Mouse (Mus musculus): ENCODE data around the gene Gm44. TPM values are rescaled to one million over a fixed set of nuclear protein-coding genes. Genes with fewer than 3 reads are reported as not detected.
"Not testable (repeated sequence)": the region's sequence is repeated elsewhere in the genome, so short reads cannot be mapped to it uniquely, and the experiment has no call there.

Gm44 gene
- polyA plus RNA-seq (2012; rRNA removed): not detected in 2 replicates
- polyA plus RNA-seq (2014; fragmentation: Nextera tagmentation; extraction: Ambion mirVana): not detected in 2 replicates

DNA sequence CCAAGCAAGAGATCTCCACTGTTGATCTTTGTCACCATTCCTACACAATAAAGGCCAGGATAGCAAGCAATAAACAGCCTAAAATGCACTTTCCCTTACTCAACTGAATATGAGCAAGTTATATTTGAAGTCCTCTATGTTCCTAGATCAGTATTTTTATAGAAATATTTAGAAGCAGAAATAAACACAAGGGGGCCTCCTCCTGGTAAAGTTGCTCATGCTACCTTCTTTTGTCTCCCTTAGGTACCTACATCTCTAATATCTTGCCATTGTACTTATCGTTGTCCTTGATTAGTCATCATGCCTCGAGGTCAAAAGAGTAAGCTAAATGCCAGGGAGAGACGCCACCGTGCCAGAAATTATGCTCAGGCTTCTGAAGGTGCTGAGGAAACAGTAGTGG, at the start of gene Gm44:
Gene Gm44 (plus strand): TSS at position 301 of the 400 bp plus-strand sequence.
- Histone ChIP-seq H3K4me1 (replicated peaks; ENCODE audit: control insufficient read depth in 2 of 2, insufficient read depth in 2 of 2, low read length in 1 of 2) (no peaks in the 10 kb centered on the region), H3K9me3 (ENCODE audit: control insufficient read depth, low read length) (no peaks in the 10 kb centered on the region), H3K9ac (replicated peaks) (no peak within 1 kb of the TSS), H3K4me3 (ENCODE audit: insufficient read depth in 1 of 2, low read depth in 2 of 2, low read length in 2 of 2) (no peak within 1 kb of the TSS), H3K4me2 (ENCODE audit: low read depth) (no peak within 1 kb of the TSS), H3K27ac (no peak within 1 kb of the TSS), H3K36me3 (replicated peaks; ENCODE audit: control insufficient read depth, insufficient read depth, low read depth) (no peaks in the 10 kb centered on the region), H3K27me3 (ENCODE audit: control insufficient read depth, insufficient read depth, low read length) (no peaks in the 10 kb centered on the region)
- DNase-seq (ENCODE audit: low read depth in 3 of 3, low spot score in 3 of 3) (no peak), ATAC-seq (ENCODE audit: insufficient read depth) (no peak)
- 56% methylated on average over 4 of the region's 4 CpGs for WGBS (ENCODE audit: insufficient replicate concordance)
- TF ChIP-seq EP300 (IDR thresholded peaks at IDR 0.05; ENCODE audit: low read depth) (no peak), CTCF (IDR thresholded peaks at IDR 0.05; ENCODE audit: low read depth) (no peak)

DNA sequence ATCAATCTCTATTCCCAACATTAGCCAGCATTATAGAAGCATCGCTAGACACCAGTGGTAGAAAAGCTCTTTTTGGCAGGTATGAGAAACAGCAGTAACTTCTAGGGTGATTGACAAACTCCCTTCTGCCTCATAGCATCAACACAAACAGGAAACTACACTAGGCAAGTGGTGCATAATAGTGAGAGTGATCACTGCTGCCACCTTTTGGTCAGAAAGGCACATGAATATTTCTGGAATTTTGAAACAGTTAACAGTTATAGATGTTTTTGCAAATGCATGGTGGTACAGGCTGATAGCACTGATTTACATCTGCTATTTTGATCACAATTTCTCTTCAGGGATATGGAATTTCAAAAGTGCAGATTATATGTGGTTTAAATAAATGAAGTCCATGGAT, 36.0 kb downstream of the Gm44 start:
- Histone ChIP-seq H3K27ac (no peak overlapping the region), H3K9me3 (ENCODE audit: control insufficient read depth, low read length) (no peaks in the 10 kb centered on the region), H3K36me3 (replicated peaks; ENCODE audit: control insufficient read depth, insufficient read depth, low read depth) (no peaks in the 10 kb centered on the region), H3K9ac (replicated peaks) (no peak overlapping the region), H3K4me2 (ENCODE audit: low read depth) (no peak overlapping the region), H3K4me1 (replicated peaks; ENCODE audit: control insufficient read depth in 2 of 2, insufficient read depth in 2 of 2, low read length in 1 of 2) (no peaks in the 10 kb centered on the region), H3K4me3 (ENCODE audit: insufficient read depth in 1 of 2, low read depth in 2 of 2, low read length in 2 of 2) (no peak overlapping the region), H3K27me3 (ENCODE audit: control insufficient read depth, insufficient read depth, low read length) (no peaks in the 10 kb centered on the region)
- TF ChIP-seq EP300 (IDR thresholded peaks at IDR 0.05; ENCODE audit: low read depth) (no peak), CTCF (IDR thresholded peaks at IDR 0.05; ENCODE audit: low read depth) (no peak)
- no peak for DNase-seq (ENCODE audit: low read depth in 3 of 3, low spot score in 3 of 3)
- 45% methylated on average over 1 of the region's 1 CpGs for WGBS (ENCODE audit: insufficient replicate concordance)
- ATAC-seq (ENCODE audit: insufficient read depth): no peak

DNA sequence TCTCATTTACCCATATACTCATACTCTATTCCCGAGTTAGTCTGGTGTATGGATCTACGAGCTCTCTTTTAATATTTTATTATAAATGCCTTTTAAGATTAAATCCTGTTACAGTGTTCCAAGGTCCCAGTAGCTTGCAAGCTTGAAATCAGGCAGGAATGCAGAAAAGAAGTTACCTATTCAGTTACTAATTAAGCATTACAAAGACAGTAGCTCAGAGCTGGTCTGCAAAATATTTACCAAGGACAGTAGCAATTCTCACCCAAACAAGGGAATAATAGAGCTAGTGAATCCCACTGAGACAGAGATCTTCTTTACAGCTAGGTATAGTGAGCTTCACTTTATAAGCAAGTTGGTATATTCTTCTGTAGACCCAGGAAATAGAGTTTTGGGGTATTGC, 46.3 kb downstream of the Gm44 start:
- H3K36me3 ChIP-seq (replicated peaks; ENCODE audit: control insufficient read depth, insufficient read depth, low read depth); H3K4me3 ChIP-seq (ENCODE audit: insufficient read depth in 1 of 2, low read depth in 2 of 2, low read length in 2 of 2); H3K27ac ChIP-seq; H3K4me2 ChIP-seq (ENCODE audit: low read depth); H3K9ac ChIP-seq (replicated peaks); DNase-seq (ENCODE audit: low read depth in 3 of 3, low spot score in 3 of 3); H3K4me1 ChIP-seq (replicated peaks; ENCODE audit: control insufficient read depth in 2 of 2, insufficient read depth in 2 of 2, low read length in 1 of 2); H3K9me3 ChIP-seq (ENCODE audit: control insufficient read depth, low read length); H3K27me3 ChIP-seq (ENCODE audit: control insufficient read depth, insufficient read depth, low read length); ATAC-seq (ENCODE audit: insufficient read depth): not testable (repeated sequence)
- WGBS (ENCODE audit: insufficient replicate concordance): 33% methylated on average over 2 of the region's 2 CpGs
